Mouse (Mus musculus) kidney, adult 2 months (tissue): ENCODE results near the gene Cyp26b1.

Source experiments
- CTCF ChIP-seq: fragments of 200-500 bp; conservative IDR thresholded peaks from 2 replicates; pipeline ENCODE4 v1.5.1; 2011; ENCODE audit warnings: low read depth, mild to moderate bottlenecking, control low read depth, low read length, moderate library complexity, mixed read lengths; ENCODE audit not compliant: insufficient read depth, insufficient read length
- POLR2A ChIP-seq: fragments of 200-500 bp; IDR thresholded peaks from one replicate; pipeline ENCODE4 v1.6.1; 2011; ENCODE audit warnings: low read depth, low read length, control low read depth

DNA sequence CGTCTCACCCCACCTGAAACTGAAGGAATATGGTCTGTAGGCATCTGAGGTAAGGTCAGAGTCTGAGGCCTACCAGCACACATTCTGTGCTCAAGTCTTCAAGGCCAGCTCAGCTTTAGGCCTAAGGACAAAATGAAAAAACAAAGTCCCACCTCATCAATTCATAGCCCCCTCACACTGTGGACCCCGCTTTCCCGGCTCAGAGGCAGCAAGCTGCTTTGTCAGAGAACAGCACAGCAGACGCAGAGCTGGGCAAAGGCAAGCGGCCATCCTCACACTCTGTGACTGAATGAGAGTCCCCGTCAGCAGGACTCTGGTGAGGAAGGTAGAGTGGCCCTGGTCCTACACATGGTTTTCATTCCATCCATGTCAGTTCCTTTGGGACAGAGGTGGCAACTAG, 25.5 kb upstream of the Cyp26b1 start:
- TF ChIP-seq CTCF (no peak), POLR2A (no peak)
